In the genomic region with DNA sequence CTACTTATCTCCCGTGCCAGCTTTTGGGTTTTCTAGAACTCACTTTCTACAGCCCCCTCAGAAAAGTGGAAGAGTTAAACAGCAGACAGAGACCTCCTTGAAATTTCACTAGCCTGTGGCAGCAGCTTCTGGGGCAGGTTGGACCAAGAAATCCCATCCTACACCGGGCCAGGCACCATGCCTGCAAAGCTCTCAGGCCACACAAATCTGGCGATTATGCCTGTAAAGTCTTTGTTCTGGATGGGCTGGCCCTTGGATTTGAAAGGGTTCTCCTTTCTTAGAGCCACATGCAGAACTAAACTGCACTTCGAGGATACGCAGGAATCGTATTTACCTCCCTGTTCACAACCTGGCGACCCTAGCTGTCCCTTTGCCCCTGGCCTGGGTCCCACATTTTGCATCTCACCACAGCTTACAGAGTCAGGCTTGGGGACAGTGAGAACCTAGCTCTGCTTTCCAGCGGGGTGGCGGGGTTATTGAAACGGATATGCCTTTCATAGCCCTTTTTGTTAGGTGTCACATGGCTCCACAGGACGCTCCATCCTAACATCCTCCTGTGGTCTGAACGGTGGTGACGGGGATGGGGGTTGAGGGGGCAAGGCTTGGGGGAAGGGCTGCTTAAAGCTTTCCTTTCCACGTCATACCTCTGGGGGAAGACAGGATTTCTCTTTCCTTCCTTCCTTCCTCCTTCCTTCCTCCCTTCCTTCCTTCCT, we compare ENCODE assay signal across 8 mouse cellular contexts.
A peak's percentile ranks its signal among the peaks of the same experiment; 100 is the strongest.
DNase-seq lines count a peak whose midpoint lies in the region; ATAC-seq and TF ChIP-seq lines count a peak whose summit lies in the region.

No protein-coding gene starts in this region.

- no peak overlapping the region for H3K9ac ChIP-seq in heart, adult 2 months (ENCODE audit: low read depth, low read length)
- peak overlapping the region; percentile 50 for H3K9ac ChIP-seq in lung, embryonic 16.5 days (ENCODE audit: low read length)
- peak overlapping the region; percentile 57 for H3K9ac ChIP-seq in stomach, embryonic 16.5 days (ENCODE audit: low read length)

- TF ChIP-seq POLR2A in heart, adult 2 months (IDR thresholded peaks at IDR 0.05; ENCODE audit: insufficient read depth, low read depth, low read length) = no peak

- no peaks in the 10 kb centered on the region for H3K9me3 ChIP-seq in lung, embryonic 16.5 days (ENCODE audit: control insufficient read depth, low read length)
- H3K9me3 ChIP-seq in stomach, embryonic 16.5 days (replicated peaks; ENCODE audit: control insufficient read depth, low read length) = no peaks in the 10 kb centered on the region

- 37% methylated on average over 14 of the region's 14 CpGs for WGBS in heart, adult 2 months
- 23% methylated on average over 14 of the region's 14 CpGs for WGBS in lung, embryonic 16.5 days
- 28% methylated on average over 14 of the region's 14 CpGs for WGBS in stomach, embryonic 16.5 days

- ATAC-seq in lung, embryonic 16.5 days (ENCODE audit: low read depth) = peak; percentile 60; the same call in 1 of the 2 replicates
- ATAC-seq in stomach, embryonic 16.5 days (ENCODE audit: insufficient read depth, low FRiP score) = peak; percentile 33; the same call in 1 of the 2 replicates

- no peak overlapping the region for H3K27ac ChIP-seq in heart, adult 2 months
- H3K27ac ChIP-seq in lung, embryonic 16.5 days (ENCODE audit: low read length) = no peak overlapping the region
- H3K27ac ChIP-seq in stomach, embryonic 16.5 days (ENCODE audit: low read length) = no peak overlapping the region

- peak; percentile 6 for DNase-seq in gastrocnemius, adult 18-20 months (ENCODE audit: low spot score)
- no peak for DNase-seq in gastrocnemius, adult 8-10 months (ENCODE audit: low spot score in 2 of 2)
- DNase-seq in adrenal gland, postnatal 36 days = peak; percentile 17 to 18
- DNase-seq in heart, adult 2 months = peak; percentile 7 to 31
- peak; percentile 13 for DNase-seq in kidney, adult 11 months
- no peak for DNase-seq in right cerebral cortex, adult 18-20 months

- H3K4me1 ChIP-seq in heart, adult 2 months (ENCODE audit: control insufficient read depth, insufficient read depth, low read length) = peaks cover 3% of the 10 kb centered on the region; the same call in 1 of the 2 replicates
- peaks cover 4% of the 10 kb centered on the region for H3K4me1 ChIP-seq in lung, embryonic 16.5 days (replicated peaks; ENCODE audit: control insufficient read depth, insufficient read depth, low read length)
- H3K4me1 ChIP-seq in stomach, embryonic 16.5 days (ENCODE audit: control insufficient read depth, insufficient read depth, low read length) = peaks cover 4% of the 10 kb centered on the region; the same call in 1 of the 2 replicates

- H3K4me3 ChIP-seq in heart, adult 2 months = no peak overlapping the region; the same call in 1 of the 2 replicates
- H3K4me3 ChIP-seq in lung, embryonic 16.5 days (ENCODE audit: low read length) = peak overlapping the region; percentile 41
- H3K4me3 ChIP-seq in stomach, embryonic 16.5 days (replicated peaks; ENCODE audit: low read length) = peak overlapping the region; percentile 41

- H3K4me2 ChIP-seq in lung, embryonic 16.5 days (ENCODE audit: low read depth, low read length) = peak overlapping the region; percentile 72
- peak overlapping the region; percentile 80 for H3K4me2 ChIP-seq in stomach, embryonic 16.5 days (ENCODE audit: low read depth, low read length)

- intact Hi-C loops in heart, adult 2 months (cut with DNase I) = loop anchor here (1.0 to 10.0 kb wide), 6 partner anchors 28 to 530 kb away; no protein-coding TSS in a partner anchor

- no peak for TF ChIP-seq CTCF in heart, adult 2 months (IDR thresholded peaks at IDR 0.05)

- H3K27me3 ChIP-seq in heart, adult 2 months (ENCODE audit: control insufficient read depth, insufficient read depth, low read length) = no peaks in the 10 kb centered on the region; the same call in 1 of the 2 replicates
- peaks cover 10% of the 10 kb centered on the region; the same call in 1 of the 2 replicates for H3K27me3 ChIP-seq in lung, embryonic 16.5 days (ENCODE audit: control insufficient read depth, insufficient read depth, low read depth, low read length)
- H3K27me3 ChIP-seq in stomach, embryonic 16.5 days (ENCODE audit: control insufficient read depth, insufficient read depth, low read length) = no peaks in the 10 kb centered on the region; the same call in 1 of the 2 replicates

- no peaks in the 10 kb centered on the region for H3K36me3 ChIP-seq in heart, adult 2 months (ENCODE audit: control insufficient read depth, insufficient read depth, low read length)
- H3K36me3 ChIP-seq in lung, embryonic 16.5 days (ENCODE audit: control insufficient read depth, insufficient read depth, low read length) = no peaks in the 10 kb centered on the region
- H3K36me3 ChIP-seq in stomach, embryonic 16.5 days (ENCODE audit: control insufficient read depth, insufficient read depth, low read length) = no peaks in the 10 kb centered on the region

- no peaks in the 10 kb centered on the region for H3K79me2 ChIP-seq in heart, adult 2 months (replicated peaks; ENCODE audit: control insufficient read depth, insufficient read depth, low read length)

- TF ChIP-seq EP300 in heart, adult 2 months (IDR thresholded peaks at IDR 0.05; ENCODE audit: insufficient read depth, low read depth, low read length) = no peak

Comparison
In these comparisons a context has a peak if more than half of its experiments do, and no peak if none do; other contexts are left out.
1. DNase-seq: peak in gastrocnemius, adult 18-20 months (single experiment), adrenal gland, postnatal 36 days (2 of 2), heart, adult 2 months (2 of 2) and kidney, adult 11 months (single experiment); none in gastrocnemius, adult 8-10 months (0 of 2) and right cerebral cortex, adult 18-20 months (single experiment).